Mouse (Mus musculus): Measurements from ENCODE around the gene Akna.

Gene Akna

GRCm38 (mm10) chr4:63319566-63319965, 83.6 kb downstream of the Akna start:
- DNase-seq (ENCODE audit: low spot score in 2 of 2) = peak; percentile 33 to 53
